Mouse (Mus musculus): Measurements from ENCODE around the gene Ppp4r2.

Gene Ppp4r2

GRCm38 (mm10) chr6:100884594-100885225, 51.3 kb downstream of the Ppp4r2 start:
- DNase-seq (ENCODE audit: low spot score in 2 of 2), result no peak

- no peak for DNase-seq (ENCODE audit: low spot score in 2 of 2)
These were observed 52.0 kb downstream of the Ppp4r2 start for GRCm38 (mm10) chr6:100885376-100885775.

- no peak for DNase-seq (ENCODE audit: low spot score in 2 of 2)
These were observed 53.6 kb downstream of the Ppp4r2 start for GRCm38 (mm10) chr6:100887012-100887411.

GRCm38 (mm10) chr6:100889340-100889739, 55.9 kb downstream of the Ppp4r2 start:
- no peak for DNase-seq (ENCODE audit: low spot score in 2 of 2)

- DNase-seq (ENCODE audit: low spot score in 2 of 2), result no peak
These were observed 59.1 kb downstream of the Ppp4r2 start for GRCm38 (mm10) chr6:100892489-100892888.

- DNase-seq (ENCODE audit: low spot score in 2 of 2), result no peak
These were observed 59.7 kb downstream of the Ppp4r2 start for GRCm38 (mm10) chr6:100893073-100893472.

- DNase-seq (ENCODE audit: low spot score in 2 of 2), result no peak
These were observed 61.8 kb downstream of the Ppp4r2 start for GRCm38 (mm10) chr6:100895183-100895582.

GRCm38 (mm10) chr6:100896883-100897282, 63.5 kb downstream of the Ppp4r2 start:
- DNase-seq (ENCODE audit: low spot score in 2 of 2), result no peak

- DNase-seq (ENCODE audit: low spot score in 2 of 2), result no peak
These were observed 71.0 kb downstream of the Ppp4r2 start for GRCm38 (mm10) chr6:100904463-100904862.

GRCm38 (mm10) chr6:100910136-100910675, 76.8 kb downstream of the Ppp4r2 start:
- DNase-seq (ENCODE audit: low spot score in 2 of 2), result no peak
